Mouse (Mus musculus): ENCODE results near the gene Kifc1. TPM values are rescaled to one million over a fixed set of nuclear protein-coding genes. Genes with fewer than 3 reads are reported as not detected.
"Not testable (repeated sequence)": the region's sequence is repeated elsewhere in the genome, so short reads cannot be mapped to it uniquely, and the experiment has no call there.

Kifc1 gene
- polyA plus RNA-seq, 1 experiment, result 32.2 TPM

DNA sequence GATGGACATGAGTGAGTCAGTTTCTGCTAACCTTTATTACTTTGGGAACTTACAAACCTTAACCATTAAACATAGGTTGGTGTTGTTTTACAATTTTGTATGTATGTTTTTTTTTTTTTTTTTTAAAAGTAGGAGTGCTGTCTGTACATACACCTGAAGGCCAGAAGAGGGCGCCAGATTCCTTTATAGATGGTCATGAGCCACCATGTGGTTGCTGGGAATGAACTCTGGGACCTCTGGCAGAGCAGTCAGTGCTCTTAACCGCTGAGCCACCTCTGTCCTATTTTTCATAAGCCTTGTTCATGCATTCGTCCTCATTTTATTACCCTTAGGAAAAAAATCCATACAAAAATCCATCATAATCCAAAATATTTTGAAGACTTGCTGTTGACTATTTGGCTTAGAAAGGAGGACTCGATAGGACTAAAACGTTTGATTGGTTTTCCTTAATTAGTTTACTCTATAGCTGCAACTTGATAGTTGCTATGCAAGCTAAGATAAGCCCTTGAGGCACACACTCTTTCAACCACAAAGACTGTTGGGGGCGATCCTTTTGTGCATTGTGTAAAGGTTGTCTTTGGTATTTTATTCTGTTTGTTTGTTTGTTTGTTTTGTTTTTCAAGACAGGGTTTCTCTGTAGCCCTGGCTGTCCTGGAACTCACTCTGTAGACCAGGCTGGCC, 6.8 kb upstream of the Kifc1 start:
- Histone ChIP-seq H3K27me3 (ENCODE audit: control insufficient read depth, insufficient read depth, insufficient read length) (no peaks in the 10 kb centered on the region), H3K4me3 (no peak overlapping the region)

GRCm38 (mm10) chr17:33893011-33893410, 2.5 kb upstream of the Kifc1 start:
- not testable (repeated sequence) for H3K36me3 ChIP-seq (ENCODE audit: control insufficient read depth, insufficient read depth); H3K4me3 ChIP-seq; H3K27me3 ChIP-seq (ENCODE audit: control insufficient read depth, insufficient read depth, insufficient read length); H3K4me2 ChIP-seq (ENCODE audit: low read depth); H3ac ChIP-seq (ENCODE audit: control insufficient read depth, insufficient read length)
- H3K79me2 ChIP-seq (ENCODE audit: control insufficient read depth, insufficient read depth), result peaks cover 18% of the 10 kb centered on the region

More for the DNA sequence above, 6.8 kb upstream of the Kifc1 start:
- no peaks in the 10 kb centered on the region for H3K79me2 ChIP-seq (ENCODE audit: control insufficient read depth, insufficient read depth)
- H3K36me3 ChIP-seq (ENCODE audit: control insufficient read depth, insufficient read depth), result no peaks in the 10 kb centered on the region
- TF ChIP-seq E2F4 (IDR thresholded peaks at IDR 0.05; ENCODE audit: insufficient read depth) (no peak), TCF12 (IDR thresholded peaks at IDR 0.05; ENCODE audit: insufficient read depth, poor library complexity, severe bottlenecking) (no peak), TCF3 (IDR thresholded peaks at IDR 0.05; ENCODE audit: insufficient read length, low read depth) (no peak), MYOD1 (IDR thresholded peaks at IDR 0.05; ENCODE audit: control insufficient read depth in 1 of 3, insufficient read length in 2 of 3, low read depth in 2 of 3) (no peak), POLR2A (IDR thresholded peaks at IDR 0.05; ENCODE audit: insufficient read length, low read depth) (no peak), POLR2AphosphoS2 (IDR thresholded peaks at IDR 0.05; ENCODE audit: insufficient read length, low read depth) (no peak), MAX (IDR thresholded peaks at IDR 0.05; ENCODE audit: low read depth) (no peak), MYOG (IDR thresholded peaks at IDR 0.05; ENCODE audit: control insufficient read depth in 1 of 3, insufficient read depth in 1 of 3, insufficient read length in 2 of 3, low read depth in 2 of 3) (no peak), CEBPB (IDR thresholded peaks at IDR 0.05; ENCODE audit: insufficient read depth, poor library complexity, severe bottlenecking) (no peak), SRF (IDR thresholded peaks at IDR 0.05; ENCODE audit: control insufficient read depth, insufficient read length, low read depth) (no peak), USF1 (IDR thresholded peaks at IDR 0.05; ENCODE audit: low read depth) (no peak), REST (IDR thresholded peaks at IDR 0.05; ENCODE audit: insufficient read depth, insufficient read length) (no peak)
- H3K4me2 ChIP-seq (ENCODE audit: low read depth), result no peak overlapping the region
- H3ac ChIP-seq (ENCODE audit: control insufficient read depth, insufficient read length), result no peak overlapping the region

GRCm38 (mm10) chr17:33892429-33892828, 2.0 kb upstream of the Kifc1 start:
- Histone ChIP-seq H3ac (ENCODE audit: control insufficient read depth, insufficient read length) (no peak overlapping the region), H3K4me3 (no peak overlapping the region), H3K4me2 (ENCODE audit: low read depth) (no peak overlapping the region), H3K79me2 (ENCODE audit: control insufficient read depth, insufficient read depth) (peaks cover 24% of the 10 kb centered on the region), H3K27me3 (ENCODE audit: control insufficient read depth, insufficient read depth, insufficient read length) (no peaks in the 10 kb centered on the region), H3K36me3 (ENCODE audit: control insufficient read depth, insufficient read depth) (no peaks in the 10 kb centered on the region)
- no peak for TF ChIP-seq USF1 (IDR thresholded peaks at IDR 0.05; ENCODE audit: low read depth)

DNA sequence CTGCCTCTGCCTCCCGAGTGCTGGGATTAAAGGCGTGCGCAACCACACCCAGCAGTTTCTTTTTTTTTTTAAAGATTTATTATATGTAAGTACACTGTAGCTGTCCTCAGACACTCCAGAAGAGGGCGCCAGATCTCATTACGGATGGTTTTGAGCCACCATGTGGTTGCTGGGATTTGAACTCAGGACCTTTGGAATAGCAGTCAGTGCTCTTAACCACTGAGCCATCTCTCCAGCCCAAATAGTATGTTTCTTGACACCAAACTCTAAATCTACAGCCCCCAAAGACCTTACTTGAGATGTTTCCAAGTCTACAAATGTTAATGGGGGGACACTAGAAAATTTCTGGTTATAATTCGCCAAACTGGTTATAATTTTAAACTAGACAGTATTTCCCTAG, 1.4 kb upstream of the Kifc1 start:
- not testable (repeated sequence) for H3ac ChIP-seq (ENCODE audit: control insufficient read depth, insufficient read length); H3K4me2 ChIP-seq (ENCODE audit: low read depth); H3K27me3 ChIP-seq (ENCODE audit: control insufficient read depth, insufficient read depth, insufficient read length); H3K4me3 ChIP-seq; H3K36me3 ChIP-seq (ENCODE audit: control insufficient read depth, insufficient read depth)
- peaks cover 27% of the 10 kb centered on the region for H3K79me2 ChIP-seq (ENCODE audit: control insufficient read depth, insufficient read depth)

DNA sequence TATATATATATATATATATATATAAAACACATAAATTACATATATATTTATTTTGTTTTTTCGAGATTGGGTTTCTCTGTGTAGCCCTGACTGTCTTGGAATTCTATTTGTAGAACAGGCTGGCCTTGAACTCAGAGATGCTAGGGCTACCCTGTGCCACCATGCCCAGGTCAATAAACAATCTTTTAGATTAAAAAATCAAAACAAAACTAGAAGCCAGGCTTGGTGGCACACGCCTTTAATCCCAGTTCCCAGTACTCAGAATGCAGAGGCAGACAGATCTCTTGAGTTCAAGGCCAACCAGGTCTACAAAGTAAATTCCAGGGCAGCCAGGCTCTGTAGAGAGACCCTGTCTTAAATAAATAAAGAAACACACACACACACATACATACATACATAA, 896 bp upstream of the Kifc1 start:
- no peak overlapping the region for H3K4me3 ChIP-seq
- H3K36me3 ChIP-seq (ENCODE audit: control insufficient read depth, insufficient read depth), result no peaks in the 10 kb centered on the region
- no peak for TF ChIP-seq MAX (IDR thresholded peaks at IDR 0.05; ENCODE audit: low read depth)
- TF ChIP-seq TCF3 (IDR thresholded peaks at IDR 0.05; ENCODE audit: insufficient read length, low read depth), result no peak
- TF ChIP-seq POLR2AphosphoS2 (IDR thresholded peaks at IDR 0.05; ENCODE audit: insufficient read length, low read depth), result no peak
- TF ChIP-seq TCF12 (IDR thresholded peaks at IDR 0.05; ENCODE audit: insufficient read depth, poor library complexity, severe bottlenecking), result no peak
- no peaks in the 10 kb centered on the region for H3K27me3 ChIP-seq (ENCODE audit: control insufficient read depth, insufficient read depth, insufficient read length)
- H3K4me2 ChIP-seq (ENCODE audit: low read depth), result no peak overlapping the region
- no peak overlapping the region for H3ac ChIP-seq (ENCODE audit: control insufficient read depth, insufficient read length)
- peaks cover 27% of the 10 kb centered on the region for H3K79me2 ChIP-seq (ENCODE audit: control insufficient read depth, insufficient read depth)

DNA sequence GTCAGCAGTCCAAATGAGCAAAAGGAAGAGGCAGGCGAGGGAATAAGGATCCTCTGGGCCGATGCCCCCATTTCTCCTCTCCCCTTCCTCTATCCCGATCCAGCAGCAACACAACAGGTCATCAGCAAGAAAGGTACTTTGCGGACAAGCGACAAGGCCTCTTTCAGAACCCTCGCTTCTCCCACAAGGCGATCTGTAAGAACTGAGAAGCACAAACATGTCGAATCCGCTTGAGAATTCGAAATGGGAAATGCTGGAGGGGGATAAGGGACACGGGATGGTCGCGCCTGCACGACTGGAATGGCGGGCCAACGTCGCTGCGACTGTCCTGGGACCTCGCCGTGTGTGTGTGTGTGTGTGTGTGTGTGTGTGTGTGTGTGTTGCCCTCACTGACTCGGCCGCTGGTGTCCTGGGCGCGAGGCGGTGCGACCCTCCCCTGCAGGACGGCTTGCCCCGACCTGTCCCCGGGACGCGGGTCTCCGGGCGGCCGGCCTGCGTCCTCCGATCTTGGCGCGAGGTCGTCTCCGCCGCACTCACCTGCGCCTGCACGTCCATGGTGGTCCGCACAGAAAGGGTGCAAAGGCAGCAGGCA, 424 bp downstream of the Kifc1 start:
- Histone ChIP-seq H3K4me2 (ENCODE audit: low read depth) (peak overlapping the region; percentile 52), H3K4me3 (peak overlapping the region; percentile 44), H3ac (ENCODE audit: control insufficient read depth, insufficient read length) (peak overlapping the region; percentile 48), H3K79me2 (ENCODE audit: control insufficient read depth, insufficient read depth) (peaks cover 27% of the 10 kb centered on the region)
- not testable (repeated sequence) for H3K36me3 ChIP-seq (ENCODE audit: control insufficient read depth, insufficient read depth); H3K27me3 ChIP-seq (ENCODE audit: control insufficient read depth, insufficient read depth, insufficient read length)
- peak; percentile 80 for TF ChIP-seq POLR2A (IDR thresholded peaks at IDR 0.05; ENCODE audit: insufficient read length, low read depth)

DNA sequence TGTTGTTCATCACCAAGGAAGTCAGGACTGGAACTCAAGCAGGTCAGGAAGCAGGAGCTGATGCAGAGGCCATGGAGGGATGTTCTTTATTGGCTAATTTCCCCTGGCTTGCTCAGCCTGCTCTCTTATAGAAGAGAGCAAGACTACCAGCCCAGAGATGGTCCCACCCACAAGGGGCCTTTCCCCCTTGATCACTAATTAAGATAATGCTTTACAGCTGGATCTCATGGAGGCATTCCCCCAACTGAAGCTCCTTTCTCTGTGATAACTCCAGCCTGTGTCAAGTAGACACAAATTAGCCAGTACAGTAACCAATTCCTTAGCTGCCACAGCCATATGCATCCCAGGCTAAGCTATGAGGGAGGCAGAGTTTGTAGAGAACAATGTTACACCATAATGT, 2.2 kb downstream of the Kifc1 start:
- not testable (repeated sequence) for H3K36me3 ChIP-seq (ENCODE audit: control insufficient read depth, insufficient read depth); H3K27me3 ChIP-seq (ENCODE audit: control insufficient read depth, insufficient read depth, insufficient read length); H3ac ChIP-seq (ENCODE audit: control insufficient read depth, insufficient read length); H3K4me3 ChIP-seq
- Histone ChIP-seq H3K4me2 (ENCODE audit: low read depth) (peak overlapping the region; percentile 79), H3K79me2 (ENCODE audit: control insufficient read depth, insufficient read depth) (peaks cover 27% of the 10 kb centered on the region)

- H3ac ChIP-seq (ENCODE audit: control insufficient read depth, insufficient read length); H3K4me3 ChIP-seq; H3K27me3 ChIP-seq (ENCODE audit: control insufficient read depth, insufficient read depth, insufficient read length); H3K36me3 ChIP-seq (ENCODE audit: control insufficient read depth, insufficient read depth): not testable (repeated sequence)
- Histone ChIP-seq H3K4me2 (ENCODE audit: low read depth) (peak overlapping the region; percentile 79), H3K79me2 (ENCODE audit: control insufficient read depth, insufficient read depth) (peaks cover 27% of the 10 kb centered on the region)
Observed at GRCm38 (mm10) chr17:33887802-33888201, 2.7 kb downstream of the Kifc1 start.

- not testable (repeated sequence) for H3ac ChIP-seq (ENCODE audit: control insufficient read depth, insufficient read length); H3K27me3 ChIP-seq (ENCODE audit: control insufficient read depth, insufficient read depth, insufficient read length); H3K4me2 ChIP-seq (ENCODE audit: low read depth); H3K36me3 ChIP-seq (ENCODE audit: control insufficient read depth, insufficient read depth); H3K4me3 ChIP-seq
- peaks cover 22% of the 10 kb centered on the region for H3K79me2 ChIP-seq (ENCODE audit: control insufficient read depth, insufficient read depth)
Observed at GRCm38 (mm10) chr17:33884320-33884719, 6.1 kb downstream of the Kifc1 start.

All from myocyte (in vitro differentiated cells).